Mouse (Mus musculus): ENCODE results near the gene Urad. TPM values are rescaled to one million over a fixed set of nuclear protein-coding genes. Genes with fewer than 3 reads are reported as not detected.

The Urad gene
- polyA plus RNA-seq, 1 experiment from 2014 or later: not detected

- Histone ChIP-seq H3K27ac (no peak overlapping the region), H3K4me1 (peaks cover 9% of the 10 kb centered on the region), H3K9me3 (replicated peaks) (no peaks in the 10 kb centered on the region), H3K4me3 (no peak overlapping the region), H3K27me3 (ENCODE audit: low read depth, poor library complexity, severe bottlenecking) (peaks cover 99% of the 10 kb centered on the region), H3K36me3 (no peaks in the 10 kb centered on the region)
- no peak for DNase-seq (ENCODE audit: low spot score)
- WGBS: 29% methylated on average over 7 of the region's 7 CpGs
Measured at GRCm38 (mm10) chr5:147317991-147318390, 4.2 kb downstream of the Urad start.

GRCm38 (mm10) chr5:147317321-147317720, 4.9 kb downstream of the Urad start:
- peak; percentile 29 for DNase-seq (ENCODE audit: low spot score)
- peaks cover 99% of the 10 kb centered on the region for H3K27me3 ChIP-seq (ENCODE audit: low read depth, poor library complexity, severe bottlenecking)
- no peak overlapping the region for H3K4me3 ChIP-seq
- 9% methylated on average over 7 of the region's 7 CpGs for WGBS
- no peak overlapping the region for H3K27ac ChIP-seq
- no peaks in the 10 kb centered on the region for H3K9me3 ChIP-seq (replicated peaks)
- H3K4me1 ChIP-seq: peaks cover 9% of the 10 kb centered on the region
- no peaks in the 10 kb centered on the region for H3K36me3 ChIP-seq

GRCm38 (mm10) chr5:147315432-147316075, 6.7 kb downstream of the Urad start:
- H3K4me3 ChIP-seq: peak overlapping the region; percentile 21; the same call in 1 of the 2 replicates
- H3K27ac ChIP-seq: no peak overlapping the region
- H3K27me3 ChIP-seq (ENCODE audit: low read depth, poor library complexity, severe bottlenecking): peaks cover 99% of the 10 kb centered on the region
- peaks cover 15% of the 10 kb centered on the region for H3K4me1 ChIP-seq
- DNase-seq (ENCODE audit: low spot score): no peak
- WGBS: under 1% methylated on average over 25 of the region's 25 CpGs
- H3K36me3 ChIP-seq: no peaks in the 10 kb centered on the region
- H3K9me3 ChIP-seq (replicated peaks): no peaks in the 10 kb centered on the region

- WGBS: under 1% methylated on average over 39 of the region's 39 CpGs
- Histone ChIP-seq H3K4me3 (peak overlapping the region; percentile 21; the same call in 1 of the 2 replicates), H3K27ac (no peak overlapping the region), H3K9me3 (replicated peaks) (no peaks in the 10 kb centered on the region), H3K27me3 (ENCODE audit: low read depth, poor library complexity, severe bottlenecking) (peaks cover 99% of the 10 kb centered on the region), H3K4me1 (peaks cover 18% of the 10 kb centered on the region), H3K36me3 (no peaks in the 10 kb centered on the region)
- DNase-seq (ENCODE audit: low spot score): peak; percentile 64
Measured at GRCm38 (mm10) chr5:147314646-147315431, 7.4 kb downstream of the Urad start.

- H3K27me3 ChIP-seq (ENCODE audit: low read depth, poor library complexity, severe bottlenecking): peaks cover 100% of the 10 kb centered on the region
- H3K9me3 ChIP-seq (replicated peaks): no peaks in the 10 kb centered on the region
- WGBS: under 1% methylated on average over 27 of the region's 27 CpGs
- no peak overlapping the region for H3K4me3 ChIP-seq
- peaks cover 29% of the 10 kb centered on the region for H3K4me1 ChIP-seq
- no peaks in the 10 kb centered on the region for H3K36me3 ChIP-seq
- H3K27ac ChIP-seq: no peak overlapping the region
- DNase-seq (ENCODE audit: low spot score): peak; percentile 55
Measured at GRCm38 (mm10) chr5:147312830-147313685, 9.2 kb downstream of the Urad start.

GRCm38 (mm10) chr5:147309786-147310185, 12.5 kb downstream of the Urad start:
- H3K27ac ChIP-seq: no peak overlapping the region
- no peaks in the 10 kb centered on the region for H3K9me3 ChIP-seq (replicated peaks)
- 0% methylated on average over 2 of the region's 2 CpGs for WGBS
- H3K27me3 ChIP-seq (ENCODE audit: low read depth, poor library complexity, severe bottlenecking): peaks cover 100% of the 10 kb centered on the region
- DNase-seq (ENCODE audit: low spot score): no peak
- no peaks in the 10 kb centered on the region for H3K36me3 ChIP-seq
- H3K4me1 ChIP-seq: peaks cover 48% of the 10 kb centered on the region
- no peak overlapping the region for H3K4me3 ChIP-seq

- Histone ChIP-seq H3K36me3 (no peaks in the 10 kb centered on the region), H3K4me3 (no peak overlapping the region), H3K27me3 (ENCODE audit: low read depth, poor library complexity, severe bottlenecking) (peaks cover 100% of the 10 kb centered on the region), H3K27ac (no peak overlapping the region), H3K4me1 (peaks cover 56% of the 10 kb centered on the region), H3K9me3 (replicated peaks) (no peaks in the 10 kb centered on the region)
- 12% methylated on average over 9 of the region's 9 CpGs for WGBS
- DNase-seq (ENCODE audit: low spot score): no peak
Measured at GRCm38 (mm10) chr5:147308451-147308850, 13.8 kb downstream of the Urad start.

- no peak overlapping the region for H3K4me3 ChIP-seq
- peak; percentile 53 for DNase-seq (ENCODE audit: low spot score)
- H3K36me3 ChIP-seq: no peaks in the 10 kb centered on the region
- H3K4me1 ChIP-seq: peaks cover 56% of the 10 kb centered on the region
- no peaks in the 10 kb centered on the region for H3K9me3 ChIP-seq (replicated peaks)
- H3K27me3 ChIP-seq (ENCODE audit: low read depth, poor library complexity, severe bottlenecking): peaks cover 100% of the 10 kb centered on the region
- WGBS: 0% methylated on average over 12 of the region's 12 CpGs
- H3K27ac ChIP-seq: no peak overlapping the region
Measured at GRCm38 (mm10) chr5:147307398-147307785, 14.8 kb downstream of the Urad start.

GRCm38 (mm10) chr5:147306638-147307397, 15.4 kb downstream of the Urad start, which contains the start of gene Cdx2:
Gene Cdx2, minus strand, starts transcription at chr5:147307270.
- Histone ChIP-seq H3K4me1 (peaks cover 58% of the 10 kb centered on the region), H3K27me3 (ENCODE audit: low read depth, poor library complexity, severe bottlenecking) (peaks cover 100% of the 10 kb centered on the region), H3K27ac (0 out of 2 replicates have a peak within 1 kb of the TSS, but pooled peaks have one; percentile 7), H3K4me3 (peak within 1 kb of the TSS; percentile 40), H3K36me3 (no peaks in the 10 kb centered on the region), H3K9me3 (replicated peaks) (no peaks in the 10 kb centered on the region)
- DNase-seq (ENCODE audit: low spot score): peak; percentile 71
- under 1% methylated on average over 63 of the region's 63 CpGs for WGBS

GRCm38 (mm10) chr5:147305856-147306637, 16.2 kb downstream of the Urad start:
- Histone ChIP-seq H3K27ac (peak overlapping the region; percentile 7; the same call in 1 of the 2 replicates), H3K36me3 (no peaks in the 10 kb centered on the region), H3K27me3 (ENCODE audit: low read depth, poor library complexity, severe bottlenecking) (peaks cover 100% of the 10 kb centered on the region), H3K4me1 (peaks cover 64% of the 10 kb centered on the region), H3K9me3 (replicated peaks) (no peaks in the 10 kb centered on the region), H3K4me3 (peak overlapping the region; percentile 40)
- WGBS: under 1% methylated on average over 58 of the region's 58 CpGs
- DNase-seq (ENCODE audit: low spot score): peak; percentile 67

- no peaks in the 10 kb centered on the region for H3K36me3 ChIP-seq
- DNase-seq (ENCODE audit: low spot score): peak; percentile 69
- 0% methylated on average over 16 of the region's 16 CpGs for WGBS
- no peak overlapping the region for H3K27ac ChIP-seq
- peaks cover 67% of the 10 kb centered on the region for H3K4me1 ChIP-seq
- H3K9me3 ChIP-seq (replicated peaks): no peaks in the 10 kb centered on the region
- peak overlapping the region; percentile 30 for H3K4me3 ChIP-seq
- H3K27me3 ChIP-seq (ENCODE audit: low read depth, poor library complexity, severe bottlenecking): peaks cover 100% of the 10 kb centered on the region
Measured at GRCm38 (mm10) chr5:147305166-147305565, 17.1 kb downstream of the Urad start.

Data from limb, embryonic 10.5 days (tissue).